24 mouse cellular contexts compared by ENCODE assay signal in the genomic region with DNA sequence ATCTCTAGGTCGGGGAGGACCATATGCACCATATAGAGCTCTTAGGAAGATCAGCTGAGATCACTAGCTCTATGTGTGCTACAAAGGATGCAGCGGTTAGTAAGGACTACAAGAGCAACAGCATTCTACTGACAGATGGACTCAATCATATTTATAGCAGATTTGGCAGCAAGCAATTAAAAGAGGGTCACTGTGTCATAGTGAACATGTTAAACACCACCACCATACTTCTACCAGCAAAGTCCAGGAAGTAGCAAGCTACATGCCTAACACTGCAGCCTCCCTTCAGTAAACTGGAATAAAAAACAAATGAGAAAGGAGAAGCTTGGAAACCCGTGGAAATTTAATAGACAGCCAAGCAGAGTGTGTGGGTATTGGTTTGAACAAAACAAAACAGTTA. TPM values are rescaled to one million over a fixed set of nuclear protein-coding genes. Genes with fewer than 3 reads are reported as not detected.
DNase-seq lines count a peak whose midpoint lies in the region; ATAC-seq and TF ChIP-seq lines count a peak whose summit lies in the region.
"Had no signal": no experiment of that assay in that cellular context is flagged by ENCODE, and none has a peak within 500 bp of the region (broad histone marks: within the 10 kb centered on the region; RNA-seq: fewer than 3 reads in every experiment).

No protein-coding gene starts in this region.

- TF ChIP-seq EP300 in stomach, postnatal 0 days (optimal IDR thresholded peaks at IDR 0.05): no peak

- H3K4me3 ChIP-seq in kidney, embryonic 15.5 days (replicated peaks): no peak overlapping the region
- no peak overlapping the region for H3K4me3 ChIP-seq in kidney, postnatal 0 days (replicated peaks; ENCODE audit: low read depth, low read length)
- H3K4me3 ChIP-seq in stomach, embryonic 14.5 days (ENCODE audit: low read depth, low read length): no peak overlapping the region
- H3K4me3 ChIP-seq in stomach, postnatal 0 days (ENCODE audit: low read depth, low read length): no peak overlapping the region
- H3K4me3 ChIP-seq: embryonic facial prominence, embryonic 10.5 days; embryonic facial prominence, embryonic 12.5 days; forebrain, embryonic 13.5 days had no signal

- no peaks in the 10 kb centered on the region for H3K36me3 ChIP-seq in kidney, embryonic 15.5 days
- no peaks in the 10 kb centered on the region for H3K36me3 ChIP-seq in kidney, postnatal 0 days (ENCODE audit: insufficient read depth, low read length)
- no peaks in the 10 kb centered on the region for H3K36me3 ChIP-seq in stomach, embryonic 14.5 days (ENCODE audit: control insufficient read depth, insufficient read depth, low read length)
- no peaks in the 10 kb centered on the region for H3K36me3 ChIP-seq in stomach, postnatal 0 days (ENCODE audit: control insufficient read depth, insufficient read depth, low read length)
- H3K36me3 ChIP-seq: embryonic facial prominence, embryonic 10.5 days; embryonic facial prominence, embryonic 12.5 days; G1E had no signal

- no peaks in the 10 kb centered on the region for H3K27me3 ChIP-seq in kidney, embryonic 15.5 days
- H3K27me3 ChIP-seq in kidney, postnatal 0 days (ENCODE audit: insufficient read depth, low read length): no peaks in the 10 kb centered on the region; the same call in 1 of the 2 replicates
- H3K27me3 ChIP-seq in stomach, embryonic 14.5 days (ENCODE audit: control insufficient read depth, insufficient read depth, low read length): peaks cover 4% of the 10 kb centered on the region; the same call in 1 of the 2 replicates
- no peaks in the 10 kb centered on the region for H3K27me3 ChIP-seq in stomach, postnatal 0 days (ENCODE audit: control insufficient read depth, insufficient read depth, low read length)
- H3K27me3 ChIP-seq: embryonic facial prominence, embryonic 12.5 days; forebrain, embryonic 13.5 days had no signal

- 0 out of 2 replicates have a peak, but pooled peaks have one; percentile 66 for ATAC-seq in kidney, embryonic 15.5 days (replicated peaks; ENCODE audit: low FRiP score)
- 0 out of 2 replicates have a peak, but pooled peaks have one; percentile 33 for ATAC-seq in kidney, postnatal 0 days (replicated peaks; ENCODE audit: low FRiP score, low read depth)
- 0 out of 2 replicates have a peak, but pooled peaks have one; percentile 23 for ATAC-seq in stomach, embryonic 14.5 days (ENCODE audit: insufficient number of reproducible peaks, insufficient read depth, low FRiP score, low read depth)
- no peak for ATAC-seq in stomach, postnatal 0 days (ENCODE audit: low FRiP score, low TSS enrichment)
- ATAC-seq: activated CD4-positive, CD25-positive, alpha-beta regulatory T cell, adult 4 months; CD4-positive, CD25-positive, alpha-beta regulatory T cell, adult 4 months; forebrain, embryonic 13.5 days; Patski had no signal

- H3K4me1 ChIP-seq in kidney, embryonic 15.5 days: 0 out of 2 replicates have a peak, but pooled peaks cover 5% of the 10 kb centered on the region
- H3K4me1 ChIP-seq in kidney, postnatal 0 days (replicated peaks; ENCODE audit: insufficient read depth, low read length): no peaks in the 10 kb centered on the region
- H3K4me1 ChIP-seq in stomach, embryonic 14.5 days (ENCODE audit: control insufficient read depth, insufficient read depth, low read length): no peaks in the 10 kb centered on the region
- no peaks in the 10 kb centered on the region for H3K4me1 ChIP-seq in stomach, postnatal 0 days (replicated peaks; ENCODE audit: control insufficient read depth, insufficient read depth)
- H3K4me1 ChIP-seq: embryonic facial prominence, embryonic 10.5 days; embryonic facial prominence, embryonic 12.5 days; forebrain, embryonic 13.5 days had no signal

- no peak overlapping the region for H3K9ac ChIP-seq in kidney, embryonic 15.5 days
- H3K9ac ChIP-seq in kidney, postnatal 0 days (ENCODE audit: low read depth, low read length): no peak overlapping the region
- no peak overlapping the region for H3K9ac ChIP-seq in stomach, embryonic 14.5 days (replicated peaks; ENCODE audit: low read depth, low read length)
- no peak overlapping the region for H3K9ac ChIP-seq in stomach, postnatal 0 days (ENCODE audit: low read length)
- H3K9ac ChIP-seq: embryonic facial prominence, embryonic 12.5 days; forebrain, embryonic 13.5 days had no signal

- TF ChIP-seq CTCF in kidney, postnatal 0 days (IDR thresholded peaks at IDR 0.05; ENCODE audit: low read depth): no peak
- no peak for TF ChIP-seq CTCF in stomach, postnatal 0 days (IDR thresholded peaks at IDR 0.05; ENCODE audit: low read depth)

- H3K4me2 ChIP-seq in kidney, embryonic 15.5 days: no peak overlapping the region
- no peak overlapping the region for H3K4me2 ChIP-seq in kidney, postnatal 0 days (ENCODE audit: low read length)
- no peak overlapping the region for H3K4me2 ChIP-seq in stomach, embryonic 14.5 days (replicated peaks; ENCODE audit: low read depth, low read length)
- H3K4me2 ChIP-seq in stomach, postnatal 0 days (replicated peaks; ENCODE audit: low read depth): no peak overlapping the region
- H3K4me2 ChIP-seq: embryonic facial prominence, embryonic 12.5 days; forebrain, embryonic 13.5 days had no signal

- DNase-seq in heart, adult 11 months: peak; percentile 35
- DNase-seq in heart, adult 18-20 months: no peak
- no peak for DNase-seq in kidney, adult 18-20 months
- peak; percentile 53 for DNase-seq in kidney, postnatal 0 days (ENCODE audit: low spot score)
- no peak for DNase-seq in kidney, adult 11 months
- no peak for DNase-seq in stomach, postnatal 0 days (ENCODE audit: low spot score)
- DNase-seq: adrenal gland, adult 8-10 months; adrenal gland, postnatal 14 days; adrenal gland, postnatal 36 days; B cell, adult 2 months; cerebellum, adult 11-12 months; cerebellum, adult 2 months; cerebellum, adult 9-10 months; cerebellum, postnatal 10 days; cerebellum, postnatal 25 days had no signal

- H3K9me3 ChIP-seq in kidney, embryonic 15.5 days (replicated peaks): no peaks in the 10 kb centered on the region
- no peaks in the 10 kb centered on the region for H3K9me3 ChIP-seq in kidney, postnatal 0 days (replicated peaks; ENCODE audit: low read length)
- no peaks in the 10 kb centered on the region for H3K9me3 ChIP-seq in stomach, embryonic 14.5 days (ENCODE audit: control insufficient read depth, low read depth, low read length)
- no peaks in the 10 kb centered on the region for H3K9me3 ChIP-seq in stomach, postnatal 0 days (ENCODE audit: control insufficient read depth, low read length)
- H3K9me3 ChIP-seq: embryonic facial prominence, embryonic 10.5 days; embryonic facial prominence, embryonic 12.5 days; G1E had no signal

- 65% methylated on average over 3 of the region's 3 CpGs for WGBS in kidney, embryonic 15.5 days
- WGBS in kidney, postnatal 0 days: 64% methylated on average over 3 of the region's 3 CpGs
- WGBS in stomach, embryonic 14.5 days: 64% methylated on average over 3 of the region's 3 CpGs
- WGBS in stomach, postnatal 0 days: 61% methylated on average over 3 of the region's 3 CpGs

- no peak overlapping the region for H3K27ac ChIP-seq in kidney, embryonic 15.5 days
- no peak overlapping the region for H3K27ac ChIP-seq in kidney, postnatal 0 days
- H3K27ac ChIP-seq in stomach, embryonic 14.5 days (ENCODE audit: low read length): no peak overlapping the region
- no peak overlapping the region for H3K27ac ChIP-seq in stomach, postnatal 0 days (replicated peaks)
- H3K27ac ChIP-seq: embryonic facial prominence, embryonic 10.5 days; embryonic facial prominence, embryonic 12.5 days; forebrain, embryonic 13.5 days had no signal

RNA-seq across cellular contexts. Expression of gene Tmod2, which starts 5.4 kb away (rescaled TPM):
- total RNA-seq in heart, adult 18-20 months (2021): 1 to 10 TPM; 3.1 to 4.3 TPM
- polyA plus RNA-seq in kidney, embryonic 15.5 days (2015; fragmentation: Nextera tagmentation; extraction: Ambion mirVana): 22.1 and 26.5 TPM in 2 replicates
- polyA plus RNA-seq in kidney, postnatal 0 days (2015; fragmentation: Nextera tagmentation; extraction: Ambion mirVana): 12.4 and 15.6 TPM in 2 replicates
- 17.6 and 22.8 TPM in 2 replicates for polyA plus RNA-seq in stomach, embryonic 14.5 days (2014; fragmentation: Nextera tagmentation; extraction: Ambion mirVana)
- polyA plus RNA-seq in stomach, postnatal 0 days (2015; fragmentation: Nextera tagmentation; extraction: Ambion mirVana): 11.3 and 11.9 TPM in 2 replicates
- polyA plus RNA-seq: activated CD4-positive, CD25-positive, alpha-beta regulatory T cell, adult 4 months; G1E had no signal

RNA-seq across cellular contexts. Expression of gene Lysmd2, which starts 9.0 kb away (rescaled TPM):
- total RNA-seq in heart, adult 18-20 months (2021): 10 to 100 TPM in 1 of 2 experiments, 1 to 10 TPM in 1; 9.9 to 11.9 TPM
- 31.1 and 35.1 TPM in 2 replicates for polyA plus RNA-seq in kidney, embryonic 15.5 days (2015; fragmentation: Nextera tagmentation; extraction: Ambion mirVana)
- polyA plus RNA-seq in kidney, postnatal 0 days (2015; fragmentation: Nextera tagmentation; extraction: Ambion mirVana): 31.4 and 34.7 TPM in 2 replicates
- polyA plus RNA-seq in stomach, embryonic 14.5 days (2014; fragmentation: Nextera tagmentation; extraction: Ambion mirVana): 31.8 and 33.8 TPM in 2 replicates
- 30.3 and 32.2 TPM in 2 replicates for polyA plus RNA-seq in stomach, postnatal 0 days (2015; fragmentation: Nextera tagmentation; extraction: Ambion mirVana)
- polyA plus RNA-seq: G1E had no signal

RNA-seq across cellular contexts. Expression of gene Tmod3, which starts 57.1 kb away (rescaled TPM):
- total RNA-seq in heart, adult 18-20 months (2021): 10 to 100 TPM; 51.0 to 64.7 TPM
- polyA plus RNA-seq in kidney, embryonic 15.5 days (2015; fragmentation: Nextera tagmentation; extraction: Ambion mirVana): 143 and 144 TPM in 2 replicates
- 120 and 131 TPM in 2 replicates for polyA plus RNA-seq in kidney, postnatal 0 days (2015; fragmentation: Nextera tagmentation; extraction: Ambion mirVana)
- 117 and 121 TPM in 2 replicates for polyA plus RNA-seq in stomach, embryonic 14.5 days (2014; fragmentation: Nextera tagmentation; extraction: Ambion mirVana)
- polyA plus RNA-seq in stomach, postnatal 0 days (2015; fragmentation: Nextera tagmentation; extraction: Ambion mirVana): 109 and 111 TPM in 2 replicates

Comparison
In these comparisons a context has a peak if more than half of its experiments do, and no peak if none do; other contexts are left out.
1. DNase-seq: peak in heart, adult 11 months (single experiment) and kidney, postnatal 0 days (single experiment); none in heart, adult 18-20 months (0 of 2), kidney, adult 18-20 months (single experiment), kidney, adult 11 months (single experiment) and stomach, postnatal 0 days (single experiment).